Mouse (Mus musculus): ENCODE measurements around the gene Slc51b.

DNA sequence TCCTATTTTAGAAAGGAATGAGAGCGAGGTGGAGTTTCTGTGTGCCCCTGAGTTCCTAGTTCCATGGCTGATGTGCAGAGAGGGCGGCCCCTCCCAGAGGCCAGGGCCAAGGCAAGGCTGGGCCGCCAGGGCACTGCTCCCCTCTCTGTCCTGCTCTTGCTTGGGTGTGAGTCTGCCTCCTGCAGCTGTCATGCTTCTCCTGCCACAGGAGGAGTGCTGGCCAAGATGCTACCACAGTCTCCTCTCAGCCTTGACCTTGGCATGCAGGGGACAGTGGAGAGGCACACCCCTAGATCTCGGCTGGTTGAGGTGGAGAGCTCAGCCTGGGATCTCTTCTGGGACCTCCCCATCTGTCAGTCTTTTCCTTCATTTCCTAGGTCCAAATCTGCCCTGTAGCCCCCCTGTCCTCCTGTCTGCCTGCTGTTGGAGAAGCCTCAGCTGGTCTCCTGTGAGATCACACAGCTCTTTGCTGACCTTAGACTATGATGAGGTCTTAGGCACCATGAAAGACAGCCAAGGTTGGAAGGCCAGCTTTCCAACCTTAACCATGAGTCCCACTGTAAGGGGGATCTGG, 41.7 kb downstream of the Slc51b start:
- TF ChIP-seq CEBPB (IDR thresholded peaks at IDR 0.05; ENCODE audit: insufficient read depth, poor library complexity, severe bottlenecking) = no peak
- no peak for TF ChIP-seq E2F4 (IDR thresholded peaks at IDR 0.05; ENCODE audit: insufficient read depth)
- TF ChIP-seq REST (IDR thresholded peaks at IDR 0.05; ENCODE audit: insufficient read depth, insufficient read length) = no peak
- no peak for TF ChIP-seq USF1 (IDR thresholded peaks at IDR 0.05; ENCODE audit: low read depth)
- no peak for TF ChIP-seq POLR2A (IDR thresholded peaks at IDR 0.05; ENCODE audit: insufficient read length, low read depth)
- no peak for TF ChIP-seq SRF (IDR thresholded peaks at IDR 0.05; ENCODE audit: control insufficient read depth, insufficient read length, low read depth)

Measured in myocyte (in vitro differentiated cells).